ENCODE assay signal across 8 mouse cellular contexts in the genomic region with DNA sequence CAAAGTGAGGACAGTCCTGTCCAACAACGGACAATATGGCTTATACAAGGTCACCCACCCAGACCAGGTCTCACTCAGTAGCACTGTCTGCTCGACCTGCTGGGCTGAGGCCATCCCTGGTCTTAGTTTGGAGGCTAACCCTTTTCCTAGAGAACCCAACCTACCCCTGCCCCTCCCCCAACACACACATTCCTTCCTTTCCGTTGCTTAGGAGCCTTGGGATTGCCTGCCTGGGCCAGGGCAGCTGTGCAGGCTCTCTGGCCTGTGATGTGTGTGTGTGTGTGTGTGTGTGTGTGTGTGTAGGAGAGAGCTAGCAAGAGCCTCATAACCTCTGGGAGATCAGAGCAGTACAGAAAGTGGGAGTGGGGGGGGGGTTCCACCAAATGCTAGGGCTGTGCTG. TPM values are rescaled to one million over a fixed set of nuclear protein-coding genes. Genes with fewer than 3 reads are reported as not detected.
DNase-seq lines count a peak whose midpoint lies in the region; ATAC-seq lines count a peak whose summit lies in the region.

No protein-coding gene starts in this region.

- H3K9me3 ChIP-seq in embryonic facial prominence, embryonic 11.5 days (replicated peaks; ENCODE audit: control insufficient read depth, low read length), result no peaks in the 10 kb centered on the region
- no peaks in the 10 kb centered on the region for H3K9me3 ChIP-seq in intestine, embryonic 16.5 days (ENCODE audit: control insufficient read depth, low read length)
- no peaks in the 10 kb centered on the region for H3K9me3 ChIP-seq in midbrain, embryonic 12.5 days

- H3K4me3 ChIP-seq in embryonic facial prominence, embryonic 11.5 days (ENCODE audit: low read depth, low read length), result no peak overlapping the region
- H3K4me3 ChIP-seq in intestine, embryonic 16.5 days (ENCODE audit: low read length), result peak overlapping the region; percentile 22; the same call in 1 of the 2 replicates
- no peak overlapping the region for H3K4me3 ChIP-seq in midbrain, embryonic 12.5 days

- H3K27ac ChIP-seq in embryonic facial prominence, embryonic 11.5 days (replicated peaks; ENCODE audit: low read depth, low read length), result 0 out of 2 replicates have a peak overlapping the region, but pooled peaks have one; percentile 7
- H3K27ac ChIP-seq in intestine, embryonic 16.5 days (ENCODE audit: low read length), result peak overlapping the region; percentile 51
- H3K27ac ChIP-seq in midbrain, embryonic 12.5 days (replicated peaks), result peak overlapping the region; percentile 43; the same call in 1 of the 2 replicates

- H3K27me3 ChIP-seq in embryonic facial prominence, embryonic 11.5 days (ENCODE audit: control insufficient read depth, insufficient read depth, low read length), result peaks cover 4% of the 10 kb centered on the region
- H3K27me3 ChIP-seq in intestine, embryonic 16.5 days (replicated peaks; ENCODE audit: control insufficient read depth, insufficient read depth, low read length), result no peaks in the 10 kb centered on the region
- peaks cover 30% of the 10 kb centered on the region for H3K27me3 ChIP-seq in midbrain, embryonic 12.5 days

- ATAC-seq in embryonic facial prominence, embryonic 11.5 days (replicated peaks; ENCODE audit: insufficient number of reproducible peaks, low FRiP score, low TSS enrichment, low read depth), result 0 out of 2 replicates have a peak, but pooled peaks have one; percentile 25
- no peak for ATAC-seq in intestine, embryonic 16.5 days
- ATAC-seq in midbrain, embryonic 12.5 days (ENCODE audit: low FRiP score, low read depth), result peak; percentile 79

- peak overlapping the region; percentile 18; the same call in 1 of the 2 replicates for H3K9ac ChIP-seq in embryonic facial prominence, embryonic 11.5 days (replicated peaks; ENCODE audit: low read length)
- H3K9ac ChIP-seq in intestine, embryonic 16.5 days (ENCODE audit: low read depth, low read length), result peak overlapping the region; percentile 43; the same call in 1 of the 2 replicates
- H3K9ac ChIP-seq in midbrain, embryonic 12.5 days (replicated peaks), result 0 out of 2 replicates have a peak overlapping the region, but pooled peaks have one; percentile 31

- 27% methylated on average over 3 of the region's 3 CpGs for WGBS in embryonic facial prominence, embryonic 11.5 days
- WGBS in intestine, embryonic 16.5 days, result 27% methylated on average over 3 of the region's 3 CpGs
- 8% methylated on average over 3 of the region's 3 CpGs for WGBS in midbrain, embryonic 12.5 days

- peak; percentile 37 for DNase-seq in gastrocnemius, postnatal 10 days
- DNase-seq in gastrocnemius, postnatal 36 days, result no peak
- DNase-seq in embryonic facial prominence, embryonic 11.5 days (ENCODE audit: low spot score), result peak; percentile 66
- DNase-seq in layer of hippocampus, adult 8-10 months (ENCODE audit: low spot score in 2 of 2), result no peak
- DNase-seq in frontal cortex, postnatal 36 days (ENCODE audit: low spot score in 2 of 2), result no peak
- no peak for DNase-seq in left cerebral cortex, adult 18-20 months (ENCODE audit: low spot score in 2 of 2)

- peaks cover 5% of the 10 kb centered on the region for H3K4me1 ChIP-seq in embryonic facial prominence, embryonic 11.5 days (ENCODE audit: control insufficient read depth, insufficient read depth, low read length)
- H3K4me1 ChIP-seq in intestine, embryonic 16.5 days (ENCODE audit: control insufficient read depth, insufficient read depth, low read length), result peaks cover 31% of the 10 kb centered on the region
- peaks cover 31% of the 10 kb centered on the region for H3K4me1 ChIP-seq in midbrain, embryonic 12.5 days

- peak overlapping the region; percentile 14; the same call in 1 of the 2 replicates for H3K4me2 ChIP-seq in embryonic facial prominence, embryonic 11.5 days (ENCODE audit: low read depth, low read length)
- H3K4me2 ChIP-seq in intestine, embryonic 16.5 days (ENCODE audit: low read depth, low read length), result 0 out of 2 replicates have a peak overlapping the region, but pooled peaks have one; percentile 92
- peak overlapping the region; percentile 87 for H3K4me2 ChIP-seq in midbrain, embryonic 12.5 days (replicated peaks)

- H3K36me3 ChIP-seq in embryonic facial prominence, embryonic 11.5 days (replicated peaks; ENCODE audit: control insufficient read depth, insufficient read depth, low read depth, low read length), result no peaks in the 10 kb centered on the region
- H3K36me3 ChIP-seq in intestine, embryonic 16.5 days (ENCODE audit: control insufficient read depth, insufficient read depth, low read length), result peaks cover 5% of the 10 kb centered on the region; the same call in 1 of the 2 replicates
- H3K36me3 ChIP-seq in midbrain, embryonic 12.5 days, result 0 out of 2 replicates have a peak, but pooled peaks cover 3% of the 10 kb centered on the region

- intact Hi-C loops in gastrocnemius, postnatal 36 days (cut with DNase I), result no loop called here

RNA-seq across cellular contexts. Expression of gene N4bp3, which starts 2.1 kb away (rescaled TPM):
- 10 to 100 TPM; 12.2 to 15.7 TPM for total RNA-seq in gastrocnemius, postnatal 10 days (2021)
- 1 to 10 TPM; 3.3 to 6.0 TPM for total RNA-seq in gastrocnemius, postnatal 36 days (2021)
- polyA plus RNA-seq in embryonic facial prominence, embryonic 11.5 days (2014; fragmentation: Nextera tagmentation; extraction: Ambion mirVana), result 7.4 and 10.2 TPM in 2 replicates
- 16.1 and 17.0 TPM in 2 replicates for polyA plus RNA-seq in intestine, embryonic 16.5 days (2015; fragmentation: Nextera tagmentation; extraction: Ambion mirVana)
- 10.7 and 11.8 TPM in 2 replicates for polyA plus RNA-seq in midbrain, embryonic 12.5 days (2016; fragmentation: Nextera tagmentation; extraction: Ambion mirVana)
- total RNA-seq in layer of hippocampus, adult 8-10 months (2022), result 10 to 100 TPM; 15.0 to 18.9 (median 15.7) TPM
- 10 to 100 TPM; 15.2 to 19.0 TPM for total RNA-seq in left cerebral cortex, adult 18-20 months (2021)

RNA-seq across cellular contexts. Expression of gene D930048N14Rik, which starts 2.2 kb away (rescaled TPM):
- 1 to 10 TPM in 1 of 2 experiments, under 1 TPM in 1; 0.52 to 1.1 TPM for total RNA-seq in gastrocnemius, postnatal 10 days (2021)
- total RNA-seq in gastrocnemius, postnatal 36 days (2021), result under 1 TPM; 0.18 to 0.30 TPM
- polyA plus RNA-seq in embryonic facial prominence, embryonic 11.5 days (2014; fragmentation: Nextera tagmentation; extraction: Ambion mirVana), result 0.88 and 1.1 TPM in 2 replicates
- 3.4 and 3.7 TPM in 2 replicates for polyA plus RNA-seq in intestine, embryonic 16.5 days (2015; fragmentation: Nextera tagmentation; extraction: Ambion mirVana)
- polyA plus RNA-seq in midbrain, embryonic 12.5 days (2016; fragmentation: Nextera tagmentation; extraction: Ambion mirVana), result 0.51 TPM in 2 replicates
- 1 to 10 TPM; 1.3 to 2.5 (median 2.0) TPM for total RNA-seq in layer of hippocampus, adult 8-10 months (2022)
- total RNA-seq in left cerebral cortex, adult 18-20 months (2021), result 1 to 10 TPM; 2.1 to 2.2 TPM

RNA-seq across cellular contexts. Expression of gene Rmnd5b, which starts 12.9 kb away (rescaled TPM):
- 10 to 100 TPM; 16.2 to 17.9 TPM for total RNA-seq in gastrocnemius, postnatal 10 days (2021)
- total RNA-seq in gastrocnemius, postnatal 36 days (2021), result 10 to 100 TPM in 1 of 2 experiments, 1 to 10 TPM in 1; 8.5 to 12.1 TPM
- 36.0 and 39.0 TPM in 2 replicates for polyA plus RNA-seq in embryonic facial prominence, embryonic 11.5 days (2014; fragmentation: Nextera tagmentation; extraction: Ambion mirVana)
- polyA plus RNA-seq in intestine, embryonic 16.5 days (2015; fragmentation: Nextera tagmentation; extraction: Ambion mirVana), result 42.0 and 44.4 TPM in 2 replicates
- 44.3 and 46.8 TPM in 2 replicates for polyA plus RNA-seq in midbrain, embryonic 12.5 days (2016; fragmentation: Nextera tagmentation; extraction: Ambion mirVana)
- total RNA-seq in layer of hippocampus, adult 8-10 months (2022), result 10 to 100 TPM; 52.4 to 58.6 (median 55.4) TPM
- 10 to 100 TPM; 59.9 to 60.3 TPM for total RNA-seq in left cerebral cortex, adult 18-20 months (2021)

RNA-seq across cellular contexts. Expression of gene Nhp2, which starts 29.0 kb away (rescaled TPM):
- 10 to 100 TPM; 37.4 to 39.1 TPM for total RNA-seq in gastrocnemius, postnatal 10 days (2021)
- 10 to 100 TPM; 21.0 to 24.7 TPM for total RNA-seq in gastrocnemius, postnatal 36 days (2021)
- 169 and 174 TPM in 2 replicates for polyA plus RNA-seq in embryonic facial prominence, embryonic 11.5 days (2014; fragmentation: Nextera tagmentation; extraction: Ambion mirVana)
- polyA plus RNA-seq in intestine, embryonic 16.5 days (2015; fragmentation: Nextera tagmentation; extraction: Ambion mirVana), result 150 and 175 TPM in 2 replicates
- 118 and 128 TPM in 2 replicates for polyA plus RNA-seq in midbrain, embryonic 12.5 days (2016; fragmentation: Nextera tagmentation; extraction: Ambion mirVana)
- total RNA-seq in layer of hippocampus, adult 8-10 months (2022), result 10 to 100 TPM; 31.8 to 48.9 (median 42.3) TPM
- 10 to 100 TPM; 44.8 to 48.4 TPM for total RNA-seq in left cerebral cortex, adult 18-20 months (2021)

RNA-seq across cellular contexts. Expression of gene 0610009B22Rik, which starts 40.1 kb away (rescaled TPM):
- 10 to 100 TPM; 29.0 to 30.5 TPM for total RNA-seq in gastrocnemius, postnatal 10 days (2021)
- total RNA-seq in gastrocnemius, postnatal 36 days (2021), result 10 to 100 TPM; 31.8 to 32.0 TPM
- 100 and 107 TPM in 2 replicates for polyA plus RNA-seq in embryonic facial prominence, embryonic 11.5 days (2014; fragmentation: Nextera tagmentation; extraction: Ambion mirVana)
- polyA plus RNA-seq in intestine, embryonic 16.5 days (2015; fragmentation: Nextera tagmentation; extraction: Ambion mirVana), result 97.2 and 103 TPM in 2 replicates
- polyA plus RNA-seq in midbrain, embryonic 12.5 days (2016; fragmentation: Nextera tagmentation; extraction: Ambion mirVana), result 103 and 105 TPM in 2 replicates
- 10 to 100 TPM; 32.5 to 42.6 (median 34.8) TPM for total RNA-seq in layer of hippocampus, adult 8-10 months (2022)
- total RNA-seq in left cerebral cortex, adult 18-20 months (2021), result 10 to 100 TPM; 37.3 to 37.8 TPM

Comparison
In these comparisons a context has a peak if more than half of its experiments do, and no peak if none do; other contexts are left out.
1. DNase-seq: peak in gastrocnemius, postnatal 10 days (single experiment) and embryonic facial prominence, embryonic 11.5 days (single experiment); none in gastrocnemius, postnatal 36 days (0 of 2), layer of hippocampus, adult 8-10 months (0 of 2), frontal cortex, postnatal 36 days (0 of 2) and left cerebral cortex, adult 18-20 months (0 of 2).
2. H3K4me2 ChIP-seq: peak in every context shown above with its lines; median percentile 92 in intestine, embryonic 16.5 days; 87 in midbrain, embryonic 12.5 days; 14 in embryonic facial prominence, embryonic 11.5 days.
3. Peak in every context shown above with its lines, with median percentiles within 50 percentile points of each other: H3K27ac ChIP-seq and H3K9ac ChIP-seq.